Mouse (Mus musculus) brain, embryonic 14.5 days (tissue): ENCODE results near the gene Polr3gl.

Experiments used
- CTCF ChIP-seq: fragments of 200-500 bp; IDR thresholded peaks from 2 replicates; pipeline ENCODE4 v1.5.1; 2012; ENCODE audit warnings: inconsistent platforms, mild to moderate bottlenecking, moderate library complexity, borderline replicate concordance; ENCODE audit not compliant: insufficient read depth, insufficient read length; ENCODE audit errors: extremely low read depth
- POLR2A ChIP-seq: fragments of 200-500 bp; IDR thresholded peaks from 2 replicates; pipeline ENCODE4 v1.6.1; 2012; ENCODE audit warnings: mild to moderate bottlenecking, inconsistent platforms, borderline replicate concordance; ENCODE audit not compliant: poor library complexity, insufficient read depth, insufficient read length, severe bottlenecking; ENCODE audit errors: extremely low read depth

DNA sequence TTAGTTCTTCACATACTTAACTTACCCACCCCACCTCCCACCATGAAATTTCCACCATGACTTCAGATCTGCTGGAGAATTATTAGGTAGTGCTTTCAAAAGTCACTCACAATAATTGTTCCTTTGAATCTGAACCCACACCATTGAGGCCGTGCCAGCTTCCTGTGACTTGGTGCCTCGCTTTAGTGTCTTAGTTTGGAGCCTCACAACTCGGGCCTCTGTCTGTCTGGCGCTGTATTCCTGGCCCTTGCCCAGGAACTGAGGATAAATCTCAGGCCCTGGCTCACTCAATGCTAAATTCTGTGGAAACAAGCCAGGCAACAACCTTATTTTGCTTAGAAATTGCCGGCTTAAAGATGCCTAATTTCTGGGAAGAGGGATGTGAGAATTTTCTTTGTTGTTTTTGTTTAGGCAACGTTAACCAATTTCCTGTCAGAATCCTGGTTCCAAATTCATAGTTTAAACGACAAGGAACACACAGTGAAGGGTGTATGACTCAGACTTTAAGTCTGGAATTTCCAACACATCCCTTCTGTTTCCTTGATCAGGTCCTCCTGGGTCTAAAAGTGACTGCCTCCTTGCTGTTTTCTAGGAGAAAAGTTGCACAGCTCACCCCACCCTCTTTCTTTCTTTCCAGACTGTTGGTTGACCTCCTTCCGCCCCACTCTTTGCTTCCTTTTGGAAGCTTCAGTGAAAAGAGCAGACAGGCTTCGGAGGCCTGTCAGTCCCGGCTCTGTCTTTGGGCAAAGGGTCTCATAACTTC is 8.1 kb upstream of the Polr3gl start:
- TF ChIP-seq CTCF (no peak), POLR2A (no peak)
